Mouse (Mus musculus) left cerebral cortex, postnatal 25 days (tissue): Measurements from ENCODE around the gene Gm12185. TPM values are rescaled to one million over a fixed set of nuclear protein-coding genes. Genes with fewer than 3 reads are reported as not detected.
A peak's percentile ranks its signal among the peaks of the same experiment; 100 is the strongest.

Source experiments
- DNase-seq, 2 experiments: peaks; one replicate each; pipeline ENCODE4 v3.0.0; 2022; ENCODE audit warnings: low spot score in 2 of 2, mixed read lengths in 1 of 2
- intact Hi-C: fragments of 180-260 bp; cut with DNase I; formaldehyde crosslinking; loops from one replicate; pipeline ENCODE4 v1.15.1; 2025
- total RNA-seq, 2 experiments: library from RNA; stranded (reverse); gene quantifications; 2 replicates each; pipeline ENCODE4 v1.2.3; 2021

The Gm12185 gene
- total RNA-seq, 2 experiments from 2014 or later = 0.09 to 0.11 TPM

DNA sequence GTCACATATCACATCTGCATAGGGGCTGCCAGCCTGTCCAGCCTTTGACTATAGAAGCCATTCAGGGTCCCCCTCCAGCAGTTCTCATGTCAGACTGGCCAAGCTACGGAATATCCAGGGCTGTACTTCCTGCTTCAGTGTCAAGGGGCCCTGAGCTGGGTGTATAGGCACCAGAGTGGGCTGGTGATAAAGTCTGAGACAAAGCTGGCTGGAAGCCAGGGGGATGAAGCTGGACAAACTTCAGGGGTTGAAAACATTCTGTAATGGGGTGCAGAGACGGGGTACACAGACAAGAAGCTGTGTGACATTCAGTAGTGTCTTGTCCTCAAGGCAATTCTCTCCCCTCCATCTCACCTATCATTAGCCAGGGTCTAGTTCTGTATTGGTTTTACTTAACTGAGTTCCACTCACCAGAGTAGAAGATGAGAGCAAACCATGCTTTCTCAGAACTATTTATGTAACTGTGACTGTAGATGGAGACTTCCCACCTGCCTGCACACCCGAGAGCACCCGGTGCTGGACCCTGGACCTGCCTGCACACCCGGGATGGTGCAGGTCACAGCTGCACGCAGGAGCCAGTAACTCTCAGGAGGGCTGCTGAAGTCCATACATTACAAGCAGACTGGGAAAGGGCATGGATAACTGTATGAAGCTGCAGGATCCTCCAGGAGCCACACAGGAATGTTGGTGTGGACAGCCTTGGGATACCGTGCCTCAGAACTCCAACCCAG, 122.5 kb downstream of the Gm12185 start:
- intact Hi-C loops = loop anchor here (5.0 kb wide), 1 partner anchor 683 kb away; no protein-coding TSS in a partner anchor

GRCm38 (mm10) chr11:48866481-48866880, 125.5 kb downstream of the Gm12185 start:
- intact Hi-C loops = no loop called here
- DNase-seq = no peak

More for the DNA sequence above, 122.5 kb downstream of the Gm12185 start:
- no peak for DNase-seq

DNA sequence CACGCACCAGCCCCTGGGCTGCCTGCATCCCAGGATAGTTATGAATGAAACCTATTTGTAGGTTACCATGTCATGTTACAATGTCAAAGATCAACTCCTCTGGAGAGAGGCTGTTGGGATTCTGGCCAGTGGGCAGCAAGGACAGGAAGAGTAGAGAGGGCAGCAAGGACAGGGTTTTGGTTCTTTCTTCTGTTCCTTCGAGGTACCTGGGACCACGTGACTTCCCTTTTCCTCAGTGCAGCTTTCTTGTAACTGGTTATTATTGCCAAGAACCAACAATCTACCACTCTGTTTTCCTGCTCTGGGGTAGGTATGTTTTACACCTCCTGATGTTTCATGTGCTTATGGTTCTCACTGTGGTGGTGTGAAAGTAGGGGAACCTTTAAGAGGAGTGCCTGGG, 128.2 kb downstream of the Gm12185 start:
- intact Hi-C loops = no loop called here
- no peak for DNase-seq

DNA sequence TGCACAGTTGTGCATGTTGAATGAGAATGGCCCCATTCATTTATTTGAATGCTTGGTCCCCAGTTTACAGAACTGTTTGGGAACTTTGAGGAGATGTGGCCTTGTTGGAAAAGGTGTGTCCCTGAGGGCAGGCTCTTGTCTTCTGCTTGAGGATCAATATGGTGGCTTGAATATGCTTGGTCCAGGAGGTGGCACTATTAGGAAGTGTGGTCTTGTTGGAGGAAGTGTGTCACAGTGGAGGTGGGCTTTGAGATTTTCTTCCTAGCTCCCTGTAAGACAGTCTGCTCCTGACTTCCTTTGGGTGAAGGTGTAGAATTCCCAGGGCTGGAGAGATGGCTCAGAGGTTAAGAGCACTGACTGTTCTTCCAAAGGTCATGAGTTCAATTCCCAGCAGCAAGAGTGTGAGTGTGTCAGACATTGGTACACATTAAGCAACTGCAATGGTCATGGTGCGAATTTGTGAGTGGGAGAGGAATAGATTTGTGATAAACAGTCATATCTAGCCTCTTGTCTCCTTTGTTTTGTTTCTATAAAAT, 129.2 kb downstream of the Gm12185 start:
- intact Hi-C loops = no loop called here
- no peak for DNase-seq

GRCm38 (mm10) chr11:48859014-48859413, 133.0 kb downstream of the Gm12185 start:
- intact Hi-C loops = loop anchor here (1.0 to 5.0 kb wide), 3 partner anchors 69 to 393 kb away; partner anchors contain the start of gene Zfp62
- peak; percentile 51 to 78 for DNase-seq

Other genes with a start within 250 kb of the Gm12185 start
- 100 to 1,000 TPM; 223 to 235 TPM for gene Rack1, start 191.9 kb downstream of the Gm12185 start, total RNA-seq
- gene Trim41, start 174.9 kb downstream of the Gm12185 start, total RNA-seq = 10 to 100 TPM; 62.6 to 67.1 TPM
- 1 to 10 TPM; 1.4 to 2.2 TPM for gene Trim7, start 166.1 kb downstream of the Gm12185 start, total RNA-seq
- gene Gm12184, start 165.6 kb downstream of the Gm12185 start, total RNA-seq = 1 to 10 TPM in 1 of 2 experiments, under 1 TPM in 1; 0.99 to 1.5 TPM
- gene Irgm1, start 120.5 kb downstream of the Gm12185 start, total RNA-seq = 1 to 10 TPM; 4.6 to 5.0 TPM
- gene Gm5431, start 90.0 kb downstream of the Gm12185 start, total RNA-seq = under 1 TPM; 0.34 to 0.39 TPM
- under 1 TPM; 0.48 to 0.69 TPM for gene Psme2b, start 46.0 kb downstream of the Gm12185 start, total RNA-seq
- not detected for gene Olfr56, start 13.3 kb downstream of the Gm12185 start, total RNA-seq
- under 1 TPM; 0.73 to 0.82 TPM for gene 9930111J21Rik1, start 12.8 kb downstream of the Gm12185 start, total RNA-seq
- under 1 TPM in 1 of 2 experiments, not detected in 1; 0.50 TPM for gene Tgtp1, start 1.9 kb upstream of the Gm12185 start, total RNA-seq
- 1 to 10 TPM in 1 of 2 experiments, under 1 TPM in 1; 0.89 to 1.4 TPM for gene 9930111J21Rik2, start 59.0 kb upstream of the Gm12185 start, total RNA-seq
- gene Tgtp2, start 72.0 kb upstream of the Gm12185 start, total RNA-seq = under 1 TPM in 1 of 2 experiments, not detected in 1; 0.21 TPM
- under 1 TPM; 0.34 to 0.78 TPM for gene Ifi47, start 84.4 kb upstream of the Gm12185 start, total RNA-seq
- gene Olfr1396, start 122.6 kb upstream of the Gm12185 start, total RNA-seq = not detected
- not detected for gene Olfr1395, start 150.0 kb upstream of the Gm12185 start, total RNA-seq
- not detected for gene Olfr1394, start 162.2 kb upstream of the Gm12185 start, total RNA-seq
- gene Btnl9, start 194.9 kb upstream of the Gm12185 start, total RNA-seq = under 1 TPM in 1 of 2 experiments, not detected in 1; 0.07 TPM
- 10 to 100 TPM; 51.8 to 58.5 TPM for gene Zfp62, start 211.1 kb upstream of the Gm12185 start, total RNA-seq